25 mouse cellular contexts compared by ENCODE assay signal in genomic region chr5:92718856-92719255, GRCm38 (mm10). TPM values are rescaled to one million over a fixed set of nuclear protein-coding genes. Genes with fewer than 3 reads are reported as not detected.
DNase-seq lines count a peak whose midpoint lies in the region; ATAC-seq and TF ChIP-seq lines count a peak whose summit lies in the region.
"Had no signal": no experiment of that assay in that cellular context is flagged by ENCODE, and none has a peak within 500 bp of the region (broad histone marks: within the 10 kb centered on the region; RNA-seq: fewer than 3 reads in every experiment).

No protein-coding gene starts in this region.

- no peak overlapping the region for H3K4me3 ChIP-seq in embryonic facial prominence, embryonic 11.5 days (ENCODE audit: low read depth, low read length)
- no peak overlapping the region for H3K4me3 ChIP-seq in embryonic facial prominence, embryonic 10.5 days
- H3K4me3 ChIP-seq in liver, adult 2 months (ENCODE audit: insufficient read depth, low read depth, low read length): no peak overlapping the region
- no peak overlapping the region for H3K4me3 ChIP-seq in liver, embryonic 12.5 days
- no peak overlapping the region for H3K4me3 ChIP-seq in hindbrain, embryonic 13.5 days
- H3K4me3 ChIP-seq in midbrain, embryonic 14.5 days (replicated peaks; ENCODE audit: low read depth, low read length): no peak overlapping the region
- H3K4me3 ChIP-seq: embryonic facial prominence, embryonic 15.5 days; erythroblast, embryonic 14.5 days; forebrain, embryonic 10.5 days; gastrocnemius, adult 2 months; heart, embryonic 10.5 days; heart, embryonic 15.5 days; hindbrain, embryonic 15.5 days had no signal

- H3K27me3 ChIP-seq in embryonic facial prominence, embryonic 11.5 days (ENCODE audit: control insufficient read depth, insufficient read depth, low read length): no peaks in the 10 kb centered on the region
- H3K27me3 ChIP-seq in embryonic facial prominence, embryonic 10.5 days (replicated peaks; ENCODE audit: low read depth, poor library complexity, severe bottlenecking): no peaks in the 10 kb centered on the region
- no peaks in the 10 kb centered on the region for H3K27me3 ChIP-seq in liver, adult 2 months (ENCODE audit: control insufficient read depth, insufficient read depth, low read length)
- no peaks in the 10 kb centered on the region for H3K27me3 ChIP-seq in liver, embryonic 12.5 days (replicated peaks)
- H3K27me3 ChIP-seq in hindbrain, embryonic 13.5 days: no peaks in the 10 kb centered on the region
- no peaks in the 10 kb centered on the region for H3K27me3 ChIP-seq in midbrain, embryonic 14.5 days (ENCODE audit: control insufficient read depth, insufficient read depth, low read length)
- H3K27me3 ChIP-seq: embryonic facial prominence, embryonic 15.5 days; heart, embryonic 15.5 days; hindbrain, embryonic 15.5 days had no signal

- no peak for TF ChIP-seq CTCF in liver, adult 2 months (IDR thresholded peaks at IDR 0.05; ENCODE audit: low read depth, low read length)

- no peaks in the 10 kb centered on the region for H3K9me3 ChIP-seq in embryonic facial prominence, embryonic 11.5 days (replicated peaks; ENCODE audit: control insufficient read depth, low read length)
- no peaks in the 10 kb centered on the region for H3K9me3 ChIP-seq in embryonic facial prominence, embryonic 10.5 days
- no peaks in the 10 kb centered on the region for H3K9me3 ChIP-seq in liver, embryonic 12.5 days (replicated peaks)
- no peaks in the 10 kb centered on the region for H3K9me3 ChIP-seq in hindbrain, embryonic 13.5 days
- H3K9me3 ChIP-seq in midbrain, embryonic 14.5 days (ENCODE audit: control insufficient read depth, low read length): no peaks in the 10 kb centered on the region
- H3K9me3 ChIP-seq: embryonic facial prominence, embryonic 15.5 days; forebrain, embryonic 10.5 days; heart, embryonic 10.5 days; heart, embryonic 15.5 days; hindbrain, embryonic 15.5 days had no signal

- no peak overlapping the region for H3K27ac ChIP-seq in embryonic facial prominence, embryonic 11.5 days (replicated peaks; ENCODE audit: low read depth, low read length)
- H3K27ac ChIP-seq in embryonic facial prominence, embryonic 10.5 days (replicated peaks): no peak overlapping the region
- peak overlapping the region; percentile 88 for H3K27ac ChIP-seq in liver, adult 2 months (replicated peaks; ENCODE audit: insufficient read depth, low read depth, low read length)
- H3K27ac ChIP-seq in liver, embryonic 12.5 days: no peak overlapping the region
- no peak overlapping the region for H3K27ac ChIP-seq in hindbrain, embryonic 13.5 days
- no peak overlapping the region for H3K27ac ChIP-seq in midbrain, embryonic 14.5 days (replicated peaks; ENCODE audit: low read depth, low read length)
- H3K27ac ChIP-seq: embryonic facial prominence, embryonic 15.5 days; forebrain, embryonic 10.5 days; gastrocnemius, adult 2 months; heart, embryonic 10.5 days; heart, embryonic 15.5 days; hindbrain, embryonic 15.5 days had no signal

- peaks cover 4% of the 10 kb centered on the region; the same call in 1 of the 2 replicates for H3K79me2 ChIP-seq in liver, adult 2 months (ENCODE audit: control insufficient read depth, insufficient read depth, low read length)

- TF ChIP-seq POLR2A in liver, adult 2 months (IDR thresholded peaks at IDR 0.05; ENCODE audit: extremely low read depth, insufficient read depth, low read length): no peak

- 42% methylated on average over 2 of the region's 3 CpGs for WGBS in embryonic facial prominence, embryonic 11.5 days
- 60% methylated on average over 3 of the region's 3 CpGs for WGBS in embryonic facial prominence, embryonic 10.5 days
- WGBS in liver, adult 2 months: 18% methylated on average over 3 of the region's 3 CpGs
- 65% methylated on average over 3 of the region's 3 CpGs for WGBS in liver, embryonic 12.5 days (ENCODE audit: insufficient replicate concordance)
- WGBS in hindbrain, embryonic 13.5 days: 84% methylated on average over 2 of the region's 3 CpGs
- 89% methylated on average over 3 of the region's 3 CpGs for WGBS in midbrain, embryonic 14.5 days

- no peak for DNase-seq in embryonic facial prominence, embryonic 11.5 days (ENCODE audit: low spot score)
- no peak for DNase-seq in embryonic facial prominence, embryonic 10.5 days (ENCODE audit: low spot score)
- DNase-seq in liver, adult 2 months (ENCODE audit: extremely low read depth, low read depth, low spot score): peak; percentile 94
- DNase-seq in lung, postnatal 10 days: peak; percentile 82
- DNase-seq in lung, postnatal 4 days: peak; percentile 44 to 68
- DNase-seq in midbrain, embryonic 14.5 days: no peak
- DNase-seq: adrenal gland, postnatal 25 days; cerebellum, adult 18-20 months; cerebellum, adult 9-11 months; cerebellum, postnatal 36 days; gastrocnemius, adult 2 months; gastrocnemius, postnatal 36 days; heart, postnatal 14 days had no signal

- no peak overlapping the region for H3K4me2 ChIP-seq in embryonic facial prominence, embryonic 11.5 days (ENCODE audit: low read depth, low read length)
- no peak overlapping the region for H3K4me2 ChIP-seq in liver, embryonic 12.5 days
- no peak overlapping the region for H3K4me2 ChIP-seq in hindbrain, embryonic 13.5 days
- H3K4me2 ChIP-seq in midbrain, embryonic 14.5 days (ENCODE audit: low read length): no peak overlapping the region
- H3K4me2 ChIP-seq: embryonic facial prominence, embryonic 15.5 days; heart, embryonic 15.5 days; hindbrain, embryonic 15.5 days had no signal

- ATAC-seq in embryonic facial prominence, embryonic 11.5 days (replicated peaks; ENCODE audit: insufficient number of reproducible peaks, low FRiP score, low TSS enrichment, low read depth): 0 out of 2 replicates have a peak, but pooled peaks have one; percentile 39
- no peak for ATAC-seq in liver, embryonic 12.5 days
- no peak for ATAC-seq in hindbrain, embryonic 13.5 days (ENCODE audit: low FRiP score)
- ATAC-seq in midbrain, embryonic 14.5 days (ENCODE audit: low FRiP score, low TSS enrichment): no peak
- ATAC-seq: forebrain, embryonic 14.5 days had no signal

- H3K36me3 ChIP-seq in embryonic facial prominence, embryonic 11.5 days (replicated peaks; ENCODE audit: control insufficient read depth, insufficient read depth, low read depth, low read length): no peaks in the 10 kb centered on the region
- no peaks in the 10 kb centered on the region for H3K36me3 ChIP-seq in embryonic facial prominence, embryonic 10.5 days (replicated peaks)
- no peaks in the 10 kb centered on the region for H3K36me3 ChIP-seq in liver, adult 2 months (ENCODE audit: control insufficient read depth, insufficient read depth, low read length)
- no peaks in the 10 kb centered on the region for H3K36me3 ChIP-seq in liver, embryonic 12.5 days
- H3K36me3 ChIP-seq in hindbrain, embryonic 13.5 days: no peaks in the 10 kb centered on the region
- H3K36me3 ChIP-seq in midbrain, embryonic 14.5 days (ENCODE audit: control insufficient read depth, insufficient read depth, low read length): no peaks in the 10 kb centered on the region
- H3K36me3 ChIP-seq: embryonic facial prominence, embryonic 15.5 days; heart, embryonic 10.5 days; heart, embryonic 15.5 days; hindbrain, embryonic 15.5 days had no signal

- no peak overlapping the region for H3K9ac ChIP-seq in embryonic facial prominence, embryonic 11.5 days (replicated peaks; ENCODE audit: low read length)
- H3K9ac ChIP-seq in liver, adult 2 months (ENCODE audit: low read depth, low read length): no peak overlapping the region
- H3K9ac ChIP-seq in liver, embryonic 12.5 days: no peak overlapping the region
- no peak overlapping the region for H3K9ac ChIP-seq in hindbrain, embryonic 13.5 days
- H3K9ac ChIP-seq in midbrain, embryonic 14.5 days (replicated peaks; ENCODE audit: low read length): no peak overlapping the region
- H3K9ac ChIP-seq: embryonic facial prominence, embryonic 15.5 days; heart, embryonic 15.5 days; hindbrain, embryonic 15.5 days had no signal

- H3K4me1 ChIP-seq in embryonic facial prominence, embryonic 11.5 days (ENCODE audit: control insufficient read depth, insufficient read depth, low read length): no peaks in the 10 kb centered on the region
- peaks cover 17% of the 10 kb centered on the region; the same call in 1 of the 2 replicates for H3K4me1 ChIP-seq in embryonic facial prominence, embryonic 10.5 days
- peaks cover 40% of the 10 kb centered on the region for H3K4me1 ChIP-seq in liver, adult 2 months (ENCODE audit: control insufficient read depth, insufficient read depth, low read length)
- no peaks in the 10 kb centered on the region for H3K4me1 ChIP-seq in liver, embryonic 12.5 days
- H3K4me1 ChIP-seq in hindbrain, embryonic 13.5 days (replicated peaks): no peaks in the 10 kb centered on the region
- H3K4me1 ChIP-seq in midbrain, embryonic 14.5 days (ENCODE audit: control insufficient read depth, insufficient read depth, low read length): no peaks in the 10 kb centered on the region
- H3K4me1 ChIP-seq: embryonic facial prominence, embryonic 15.5 days; hindbrain, embryonic 15.5 days had no signal

RNA-seq across cellular contexts. Expression of gene Shroom3, which starts 35.6 kb away (rescaled TPM):
- polyA plus RNA-seq in embryonic facial prominence, embryonic 11.5 days (2014; fragmentation: Nextera tagmentation; extraction: Ambion mirVana): 2.2 and 4.5 TPM in 2 replicates
- 4.5 and 4.8 TPM in 2 replicates for polyA plus RNA-seq in embryonic facial prominence, embryonic 10.5 days (2016; fragmentation: Nextera tagmentation; extraction: Ambion mirVana)
- 4.1 and 7.0 TPM in 2 replicates for total RNA-seq in liver, adult 2 months (2014; rRNA removed)
- polyA plus RNA-seq in liver, adult 2 months (2012; rRNA removed): 3.7 and 4.0 TPM in 2 replicates
- 0.92 and 1.2 TPM in 2 replicates for polyA plus RNA-seq in liver, embryonic 12.5 days (2016; fragmentation: Nextera tagmentation; extraction: Ambion mirVana)
- 2.0 and 2.1 TPM in 2 replicates for polyA plus RNA-seq in hindbrain, embryonic 13.5 days (2015; fragmentation: Nextera tagmentation; extraction: Ambion mirVana)
- polyA plus RNA-seq in midbrain, embryonic 14.5 days (2014; fragmentation: Nextera tagmentation; extraction: Ambion mirVana): 1.4 and 1.5 TPM in 2 replicates
- total RNA-seq: MEL had no signal

RNA-seq across cellular contexts. Expression of gene Ccdc158, which starts 43.8 kb away (rescaled TPM):
- polyA plus RNA-seq in embryonic facial prominence, embryonic 11.5 days (2014; fragmentation: Nextera tagmentation; extraction: Ambion mirVana): 0.33 and 0.72 TPM in 2 replicates
- 0.54 and 0.92 TPM in 2 replicates for polyA plus RNA-seq in embryonic facial prominence, embryonic 10.5 days (2016; fragmentation: Nextera tagmentation; extraction: Ambion mirVana)
- 0.37 and 0.40 TPM in 2 replicates for total RNA-seq in liver, adult 2 months (2014; rRNA removed)
- 0.09 and 0.10 TPM in 2 replicates for polyA plus RNA-seq in liver, adult 2 months (2012; rRNA removed)
- polyA plus RNA-seq in liver, embryonic 12.5 days (2016; fragmentation: Nextera tagmentation; extraction: Ambion mirVana): 0.17 and 0.23 TPM in 2 replicates
- polyA plus RNA-seq in hindbrain, embryonic 13.5 days (2015; fragmentation: Nextera tagmentation; extraction: Ambion mirVana): 0.43 and 0.44 TPM in 2 replicates
- polyA plus RNA-seq in midbrain, embryonic 14.5 days (2014; fragmentation: Nextera tagmentation; extraction: Ambion mirVana): 0.24 and 0.43 TPM in 2 replicates
- total RNA-seq: heart, adult 18-20 months; heart, postnatal 14 days; MEL had no signal
- polyA plus RNA-seq: C2C12; erythroblast, embryonic 14.5 days had no signal

Comparison
In these comparisons a context has a peak if more than half of its experiments do, and no peak if none do; other contexts are left out.
1. DNase-seq: peak in liver, adult 2 months (single experiment), lung, postnatal 10 days (single experiment) and lung, postnatal 4 days (2 of 2); none in embryonic facial prominence, embryonic 11.5 days (single experiment), embryonic facial prominence, embryonic 10.5 days (single experiment) and midbrain, embryonic 14.5 days (single experiment).